Mouse (Mus musculus) midbrain, embryonic 13.5 days (tissue): ENCODE measurements around the gene Ppara. TPM values are rescaled to one million over a fixed set of nuclear protein-coding genes. Genes with fewer than 3 reads are reported as not detected.

ENCODE experiments used
- ATAC-seq: fragments of 200-750 bp; cut with Nextera tagmentation; 2 replicates; pipeline ENCODE4 v1.8.0; 2017; ENCODE audit warnings: mild to moderate bottlenecking, moderate TSS enrichment, moderate library complexity
- H3K27ac ChIP-seq: fragments of 300-500 bp; sonication (generic); 2 replicates; pipeline ENCODE4 v1.5.1; 2015; ENCODE audit warnings: inconsistent platforms, mild to moderate bottlenecking, moderate library complexity
- H3K27me3 ChIP-seq: fragments of 300-500 bp; sonication (generic); 2 replicates; pipeline ENCODE4 v1.6.1; 2015; ENCODE audit warnings: mild to moderate bottlenecking, inconsistent platforms
- H3K36me3 ChIP-seq: fragments of 300-500 bp; sonication (generic); 2 replicates; pipeline ENCODE4 v1.6.1; 2015; ENCODE audit warnings: mild to moderate bottlenecking, inconsistent platforms
- H3K4me1 ChIP-seq: fragments of 300-500 bp; sonication (generic); replicated peaks from 2 replicates; pipeline ENCODE4 v1.6.1; 2015; ENCODE audit warnings: inconsistent platforms
- H3K4me2 ChIP-seq: fragments of 300-500 bp; sonication (generic); replicated peaks from 2 replicates; pipeline ENCODE4 v1.6.1; 2015; ENCODE audit warnings: moderate library complexity, mild to moderate bottlenecking, inconsistent platforms
- H3K4me3 ChIP-seq: fragments of 300-500 bp; sonication (generic); replicated peaks from 2 replicates; pipeline ENCODE4 v1.5.1; 2015; ENCODE audit warnings: mild to moderate bottlenecking, inconsistent platforms
- H3K9ac ChIP-seq: fragments of 300-500 bp; sonication (generic); replicated peaks from 2 replicates; pipeline ENCODE4 v1.6.1; 2015; ENCODE audit warnings: mild to moderate bottlenecking, inconsistent platforms
- H3K9me3 ChIP-seq: fragments of 300-500 bp; sonication (generic); 2 replicates; pipeline ENCODE4 v1.6.1; 2016; ENCODE audit warnings: mild to moderate bottlenecking, inconsistent platforms
- WGBS: fragments of 180-500 bp; shearing (Covaris S2); methylation state at CpG from one replicate; pipeline ENCODE4 v1.1.7; 2015; 5-methylcytosine and 5-hydroxymethylcytosine counted together
- polyA plus RNA-seq: library from polyadenylated mRNA; unstranded; fragments of >200 nt; fragmentation: Nextera tagmentation; extraction: Ambion mirVana; gene quantifications from 2 replicates; pipeline ENCODE4 v1.2.1, GENCODE M21; 2015

The Ppara gene
- polyA plus RNA-seq, 1 experiment from 2014 or later = 0.96 TPM

GRCm38 (mm10) chr15:85706527-85706926 lies 28.3 kb upstream of the Ppara start:
- H3K27me3 ChIP-seq = peaks cover 5% of the 10 kb centered on the region; the same call in 1 of the 2 replicates
- ATAC-seq = no peak
- H3K4me1 ChIP-seq = peaks cover 19% of the 10 kb centered on the region
- no peak overlapping the region for H3K27ac ChIP-seq
- no peaks in the 10 kb centered on the region for H3K9me3 ChIP-seq
- H3K4me2 ChIP-seq = no peak overlapping the region
- H3K4me3 ChIP-seq = no peak overlapping the region
- H3K9ac ChIP-seq = no peak overlapping the region
- WGBS = 95% methylated on average over 8 of the region's 8 CpGs
- peaks cover 59% of the 10 kb centered on the region for H3K36me3 ChIP-seq

- ATAC-seq = no peak
- H3K9ac ChIP-seq = no peak overlapping the region
- H3K9me3 ChIP-seq = no peaks in the 10 kb centered on the region
- no peak overlapping the region for H3K4me3 ChIP-seq
- H3K4me2 ChIP-seq = no peak overlapping the region
- peaks cover 6% of the 10 kb centered on the region; the same call in 1 of the 2 replicates for H3K27me3 ChIP-seq
- H3K27ac ChIP-seq = no peak overlapping the region
- H3K4me1 ChIP-seq = peaks cover 16% of the 10 kb centered on the region
- peaks cover 54% of the 10 kb centered on the region for H3K36me3 ChIP-seq
- 92% methylated on average over 11 of the region's 11 CpGs for WGBS
These were observed 27.8 kb upstream of the Ppara start for GRCm38 (mm10) chr15:85707017-85707416.

GRCm38 (mm10) chr15:85707458-85708030 lies 27.2 kb upstream of the Ppara start:
- peaks cover 12% of the 10 kb centered on the region for H3K4me1 ChIP-seq
- H3K4me3 ChIP-seq = no peak overlapping the region
- no peak overlapping the region for H3K4me2 ChIP-seq
- no peaks in the 10 kb centered on the region for H3K9me3 ChIP-seq
- H3K9ac ChIP-seq = no peak overlapping the region
- peaks cover 6% of the 10 kb centered on the region; the same call in 1 of the 2 replicates for H3K27me3 ChIP-seq
- ATAC-seq = no peak
- H3K27ac ChIP-seq = no peak overlapping the region
- peaks cover 49% of the 10 kb centered on the region for H3K36me3 ChIP-seq
- 88% methylated on average over 7 of the region's 7 CpGs for WGBS

- H3K27me3 ChIP-seq = peaks cover 6% of the 10 kb centered on the region; the same call in 1 of the 2 replicates
- no peak overlapping the region for H3K9ac ChIP-seq
- H3K4me1 ChIP-seq = peaks cover 8% of the 10 kb centered on the region
- H3K4me2 ChIP-seq = no peak overlapping the region
- H3K36me3 ChIP-seq = peaks cover 42% of the 10 kb centered on the region
- no peak overlapping the region for H3K27ac ChIP-seq
- ATAC-seq = no peak
- H3K4me3 ChIP-seq = no peak overlapping the region
- 86% methylated on average over 2 of the region's 2 CpGs for WGBS
- H3K9me3 ChIP-seq = no peaks in the 10 kb centered on the region
These were observed 26.6 kb upstream of the Ppara start for GRCm38 (mm10) chr15:85708217-85708616.

- WGBS = 75% methylated on average over 4 of the region's 4 CpGs
- Histone ChIP-seq H3K27me3 (peaks cover 6% of the 10 kb centered on the region; the same call in 1 of the 2 replicates), H3K9ac (no peak overlapping the region), H3K4me2 (no peak overlapping the region), H3K4me1 (peaks cover 8% of the 10 kb centered on the region), H3K4me3 (no peak overlapping the region), H3K27ac (0 out of 2 replicates have a peak overlapping the region, but pooled peaks have one; percentile 35), H3K9me3 (no peaks in the 10 kb centered on the region), H3K36me3 (peaks cover 36% of the 10 kb centered on the region)
- ATAC-seq = peak; percentile 27
These were observed 25.9 kb upstream of the Ppara start for GRCm38 (mm10) chr15:85708843-85709242.

- peaks cover 30% of the 10 kb centered on the region for H3K36me3 ChIP-seq
- H3K27ac ChIP-seq = 0 out of 2 replicates have a peak overlapping the region, but pooled peaks have one; percentile 35
- no peak overlapping the region for H3K4me2 ChIP-seq
- peaks cover 6% of the 10 kb centered on the region; the same call in 1 of the 2 replicates for H3K27me3 ChIP-seq
- H3K4me1 ChIP-seq = peaks cover 8% of the 10 kb centered on the region
- peak; percentile 47 for ATAC-seq
- no peaks in the 10 kb centered on the region for H3K9me3 ChIP-seq
- 41% methylated on average over 10 of the region's 10 CpGs for WGBS
- H3K4me3 ChIP-seq = no peak overlapping the region
- no peak overlapping the region for H3K9ac ChIP-seq
These were observed 25.4 kb upstream of the Ppara start for GRCm38 (mm10) chr15:85709268-85709973.

GRCm38 (mm10) chr15:85710179-85710578 lies 24.6 kb upstream of the Ppara start:
- Histone ChIP-seq H3K36me3 (peaks cover 23% of the 10 kb centered on the region), H3K4me1 (peaks cover 8% of the 10 kb centered on the region), H3K9ac (no peak overlapping the region), H3K9me3 (no peaks in the 10 kb centered on the region), H3K4me3 (no peak overlapping the region), H3K4me2 (no peak overlapping the region), H3K27me3 (peaks cover 11% of the 10 kb centered on the region), H3K27ac (0 out of 2 replicates have a peak overlapping the region, but pooled peaks have one; percentile 20)
- 0% methylated on average over 8 of the region's 8 CpGs for WGBS
- ATAC-seq = peak; percentile 58

- 78% methylated on average over 17 of the region's 17 CpGs for WGBS
- H3K27me3 ChIP-seq = peaks cover 11% of the 10 kb centered on the region
- peaks cover 8% of the 10 kb centered on the region for H3K4me1 ChIP-seq
- no peak overlapping the region for H3K4me3 ChIP-seq
- H3K36me3 ChIP-seq = peaks cover 16% of the 10 kb centered on the region
- H3K27ac ChIP-seq = no peak overlapping the region
- H3K9me3 ChIP-seq = no peaks in the 10 kb centered on the region
- peak; percentile 5 for ATAC-seq
- H3K4me2 ChIP-seq = no peak overlapping the region
- H3K9ac ChIP-seq = no peak overlapping the region
These were observed 23.9 kb upstream of the Ppara start for GRCm38 (mm10) chr15:85710641-85711580.

- Histone ChIP-seq H3K9me3 (no peaks in the 10 kb centered on the region), H3K27ac (no peak overlapping the region), H3K4me1 (peaks cover 8% of the 10 kb centered on the region), H3K9ac (no peak overlapping the region), H3K36me3 (no peaks in the 10 kb centered on the region), H3K27me3 (peaks cover 11% of the 10 kb centered on the region), H3K4me3 (no peak overlapping the region), H3K4me2 (no peak overlapping the region)
- 33% methylated on average over 5 of the region's 5 CpGs for WGBS
- ATAC-seq = no peak
These were observed 22.1 kb upstream of the Ppara start for GRCm38 (mm10) chr15:85712565-85713168.

GRCm38 (mm10) chr15:85713417-85713816 lies 21.4 kb upstream of the Ppara start:
- Histone ChIP-seq H3K27ac (no peak overlapping the region), H3K4me2 (no peak overlapping the region), H3K36me3 (no peaks in the 10 kb centered on the region), H3K4me3 (no peak overlapping the region), H3K4me1 (peaks cover 8% of the 10 kb centered on the region), H3K27me3 (peaks cover 11% of the 10 kb centered on the region), H3K9me3 (no peaks in the 10 kb centered on the region), H3K9ac (no peak overlapping the region)
- no peak for ATAC-seq
- 90% methylated on average over 9 of the region's 9 CpGs for WGBS

- peaks cover 11% of the 10 kb centered on the region for H3K27me3 ChIP-seq
- peaks cover under 1% of the 10 kb centered on the region for H3K4me1 ChIP-seq
- no peak overlapping the region for H3K4me2 ChIP-seq
- H3K27ac ChIP-seq = no peak overlapping the region
- no peak for ATAC-seq
- H3K4me3 ChIP-seq = no peak overlapping the region
- WGBS = 83% methylated on average over 3 of the region's 3 CpGs
- no peaks in the 10 kb centered on the region for H3K9me3 ChIP-seq
- no peaks in the 10 kb centered on the region for H3K36me3 ChIP-seq
- no peak overlapping the region for H3K9ac ChIP-seq
These were observed 19.7 kb upstream of the Ppara start for GRCm38 (mm10) chr15:85715059-85715458.
